Comparison of ENCODE assay signal across 22 mouse cellular contexts in the genomic region with DNA sequence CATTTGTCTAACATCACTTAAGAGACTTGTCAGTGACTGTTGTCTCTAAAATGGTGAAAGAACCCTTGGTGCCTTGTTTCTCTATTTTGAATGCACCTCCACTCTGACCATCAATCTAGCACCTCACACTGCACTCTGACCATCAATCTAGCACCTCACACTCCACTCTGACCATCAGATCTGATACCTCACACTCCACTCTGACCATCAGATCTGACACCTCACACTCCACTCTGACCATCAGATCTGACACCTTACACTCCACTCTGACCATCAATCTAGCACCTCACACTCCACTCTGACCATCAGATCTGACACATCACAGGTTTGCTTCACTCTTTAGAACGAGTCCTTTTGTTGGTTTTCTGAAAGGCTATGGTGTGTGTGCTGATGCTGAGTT.
"Had no signal": no experiment of that assay in that cellular context is flagged by ENCODE, and none has a peak within 500 bp of the region (broad histone marks: within the 10 kb centered on the region; RNA-seq: fewer than 3 reads in every experiment).

No protein-coding gene starts in this region.

- ATAC-seq: hindbrain, embryonic 16.5 days; hindbrain, postnatal 0 days; inflammation-experienced regulatory T-cells, adult 6 months; intestine, embryonic 15.5 days; intestine, embryonic 16.5 days; intestine, postnatal 0 days had no signal

- DNase-seq: heart, postnatal 10 days; heart, postnatal 14 days; heart, postnatal 36 days; heart, postnatal 4 days; kidney, adult 11 months; kidney, adult 18-20 months; kidney, adult 2 months; kidney, adult 8-10 months; kidney, adult 9 months; kidney, postnatal 10 days; kidney, postnatal 14 days; kidney, postnatal 25 days; kidney, postnatal 36 days; kidney, postnatal 4 days; layer of hippocampus, adult 9-11 months; layer of hippocampus, postnatal 36 days had no signal
